Mouse (Mus musculus): ENCODE measurements at regions not wholly inside any gene's neighbourhood (a gene's known extent, or its start where the extent isn't known, plus 50 kb on each side); places are given as distances from the start of the nearest gene placed in this dataset.
A peak's percentile ranks its signal among the peaks of the same experiment; 100 is the strongest.

GRCm38 (mm10) chr10:91583204-91583603, 402.1 kb upstream of the Tmpo start:
- no peak for DNase-seq

GRCm38 (mm10) chr10:91580959-91581358, 399.8 kb upstream of the Tmpo start:
- DNase-seq = no peak

GRCm38 (mm10) chr10:91575323-91576064, 394.4 kb upstream of the Tmpo start:
- no peak for DNase-seq

- no peak for DNase-seq
Observed at GRCm38 (mm10) chr10:91572796-91573195, 391.7 kb upstream of the Tmpo start.

- no peak for DNase-seq
Observed at GRCm38 (mm10) chr10:91569046-91569445, 387.9 kb upstream of the Tmpo start.

GRCm38 (mm10) chr10:91566116-91566774, 385.1 kb upstream of the Tmpo start:
- no peak for DNase-seq

DNA sequence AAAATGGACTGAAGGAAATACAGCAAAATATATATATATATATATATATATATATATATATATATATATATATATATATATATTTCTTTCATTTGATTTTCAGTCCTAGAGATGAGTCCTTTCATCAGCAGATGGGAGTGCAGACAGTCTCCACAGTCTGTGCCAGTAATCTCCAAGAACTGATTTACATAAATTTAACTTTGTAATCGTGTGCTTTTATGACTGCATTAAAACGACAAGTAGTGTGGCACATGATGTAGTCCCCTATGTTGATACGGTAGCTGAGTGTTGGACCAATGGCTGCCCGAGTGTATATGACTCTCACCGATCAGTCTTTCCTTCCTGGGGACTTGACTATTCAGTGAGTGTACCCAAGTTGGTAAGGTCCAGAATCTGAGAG, 378.2 kb upstream of the Tmpo start:
- DNase-seq = no peak

- no peak for DNase-seq
Observed at GRCm38 (mm10) chr10:91548071-91548470, 367.0 kb upstream of the Tmpo start.

DNA sequence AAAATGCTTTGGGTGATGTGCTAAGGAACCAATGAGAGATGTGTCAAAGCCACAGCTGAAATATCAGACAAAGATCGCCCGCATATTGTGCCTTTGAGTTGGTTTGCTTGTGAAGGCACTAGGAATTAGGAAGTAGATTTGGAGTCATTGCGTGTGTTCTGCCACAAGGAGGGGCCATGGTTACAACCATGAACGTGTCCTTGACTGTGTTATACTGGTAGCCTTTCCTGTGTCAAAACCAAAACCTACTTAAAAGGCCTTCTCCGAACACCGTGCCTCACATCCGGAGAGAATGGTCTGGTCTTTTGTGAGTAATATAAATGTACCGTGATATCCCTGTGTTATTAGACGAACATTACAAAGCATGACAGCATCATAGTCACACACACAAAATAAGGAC, 365.0 kb upstream of the Tmpo start:
- DNase-seq = peak; percentile 47

- no peak for DNase-seq
Observed at GRCm38 (mm10) chr10:91545421-91545820, 364.3 kb upstream of the Tmpo start.

- no peak for DNase-seq
Observed at GRCm38 (mm10) chr10:91543167-91543918, 362.2 kb upstream of the Tmpo start.

GRCm38 (mm10) chr10:91542201-91542604, 361.1 kb upstream of the Tmpo start:
- no peak for DNase-seq

DNA sequence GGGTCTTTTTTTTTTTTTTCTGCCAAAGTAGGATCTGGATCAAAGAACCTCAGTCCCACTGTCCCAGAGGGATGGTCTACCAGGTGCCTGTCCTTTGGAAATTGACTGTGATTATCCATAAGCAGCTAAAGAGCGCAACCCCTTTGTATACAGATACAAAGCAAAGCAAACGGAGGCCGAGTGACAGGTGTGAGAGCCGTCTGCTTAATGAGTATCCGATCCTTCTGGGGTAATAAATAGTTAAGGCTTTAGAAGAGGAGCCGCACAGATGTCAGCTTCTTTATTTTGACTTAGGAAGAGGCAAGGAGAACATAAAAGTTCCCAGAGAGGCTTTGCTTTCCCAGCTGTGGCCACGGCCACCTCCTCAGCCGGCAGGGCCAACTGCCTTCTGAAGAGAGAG, 356.1 kb upstream of the Tmpo start:
- DNase-seq = no peak

DNA sequence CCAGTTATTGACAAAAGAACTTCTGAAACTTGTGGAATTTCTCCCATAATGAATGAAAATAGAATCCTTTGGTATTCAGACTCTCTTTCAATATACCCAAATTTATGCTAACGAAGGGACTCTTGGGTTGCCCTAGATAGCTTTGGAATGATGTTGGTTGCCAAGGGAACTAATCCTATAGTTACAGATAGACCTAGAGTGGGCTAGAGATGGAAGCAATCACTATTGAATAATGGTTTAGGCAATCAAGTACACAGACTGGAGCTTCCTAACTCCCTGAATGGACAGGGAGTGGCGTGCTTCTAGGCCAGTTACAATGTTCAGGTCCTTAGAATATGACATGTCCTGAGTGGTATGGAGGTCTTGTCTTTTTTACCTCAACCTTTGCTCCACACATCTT, 354.3 kb upstream of the Tmpo start:
- DNase-seq = no peak

GRCm38 (mm10) chr10:91528305-91528704, 347.2 kb upstream of the Tmpo start:
- peak; percentile 4 for DNase-seq

GRCm38 (mm10) chr10:91521168-91521567, 340.1 kb upstream of the Tmpo start:
- DNase-seq = no peak

- DNase-seq = no peak
Observed at GRCm38 (mm10) chr10:91515021-91515371, 333.9 kb upstream of the Tmpo start.

GRCm38 (mm10) chr10:91514163-91515020, 333.3 kb upstream of the Tmpo start:
- no peak for DNase-seq

DNA sequence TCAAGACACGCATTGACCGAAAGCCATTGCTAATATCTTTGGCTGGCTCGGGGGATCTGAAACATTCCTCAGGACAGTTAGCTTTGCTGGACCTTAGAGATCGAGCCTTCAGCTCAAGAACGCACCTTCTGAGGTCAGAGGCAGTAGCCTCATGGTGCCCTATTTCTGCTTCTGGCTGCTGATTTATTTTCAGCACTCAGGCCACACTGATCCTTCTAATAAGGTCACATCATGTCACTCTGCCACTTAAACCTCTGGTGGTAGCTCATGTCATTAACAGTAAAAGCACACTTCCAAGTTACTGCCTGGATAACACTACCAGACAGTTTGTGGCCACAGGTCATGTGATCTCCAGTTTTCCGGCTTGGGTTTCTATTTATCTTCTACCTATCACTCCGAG, 325.9 kb upstream of the Tmpo start:
- no peak for DNase-seq

- DNase-seq = no peak
Observed at GRCm38 (mm10) chr10:91504891-91505290, 323.8 kb upstream of the Tmpo start.

GRCm38 (mm10) chr10:91498543-91498942, 317.4 kb upstream of the Tmpo start:
- DNase-seq = no peak

GRCm38 (mm10) chr10:91464691-91465090, 283.6 kb upstream of the Tmpo start:
- DNase-seq = no peak

All from adrenal gland, postnatal 14 days (tissue).